Comparison of ENCODE assay signal across 8 mouse cellular contexts in genomic region chr8:111090126-111090525, GRCm38 (mm10). TPM values are rescaled to one million over a fixed set of nuclear protein-coding genes. Genes with fewer than 3 reads are reported as not detected.
DNase-seq lines count a peak whose midpoint lies in the region; ATAC-seq lines count a peak whose summit lies in the region.

No protein-coding gene starts in this region.

- H3K9ac ChIP-seq in heart, embryonic 12.5 days, result no peak overlapping the region

- H3K4me1 ChIP-seq in heart, embryonic 12.5 days (replicated peaks), result peaks cover 4% of the 10 kb centered on the region

- H3K9me3 ChIP-seq in heart, embryonic 12.5 days (replicated peaks), result no peaks in the 10 kb centered on the region

- H3K27me3 ChIP-seq in heart, embryonic 12.5 days (replicated peaks), result no peaks in the 10 kb centered on the region

- H3K36me3 ChIP-seq in heart, embryonic 12.5 days, result no peaks in the 10 kb centered on the region

- H3K4me2 ChIP-seq in heart, embryonic 12.5 days, result no peak overlapping the region

- no peak for ATAC-seq in heart, embryonic 12.5 days (ENCODE audit: insufficient number of reproducible peaks, low FRiP score)
- peak; percentile 40 for ATAC-seq in activated CD4-positive, CD25-positive, alpha-beta regulatory T cell, adult 4 months

- DNase-seq in heart, adult 11 months, result peak; percentile 93
- peak; percentile 79 to 90 for DNase-seq in cerebellum, postnatal 25 days
- peak; percentile 35 to 49 for DNase-seq in heart, adult 9 months (ENCODE audit: low spot score in 2 of 2)
- DNase-seq in left cerebral cortex, adult 11 months (ENCODE audit: low spot score), result peak; percentile 37
- peak; percentile 79 for DNase-seq in mesoderm, embryonic 11.5 days (ENCODE audit: low read depth, low spot score)
- DNase-seq in spleen, postnatal 10 days (ENCODE audit: low spot score in 2 of 2), result peak; percentile 75 to 90

- H3K27ac ChIP-seq in heart, embryonic 12.5 days (ENCODE audit: poor library complexity, severe bottlenecking), result no peak overlapping the region

- no peak overlapping the region for H3K4me3 ChIP-seq in heart, embryonic 12.5 days

- 1% methylated on average over 2 of the region's 2 CpGs for WGBS in heart, embryonic 12.5 days

RNA-seq across cellular contexts. Expression of gene Clec18a, which starts 2.1 kb away (rescaled TPM):
- polyA plus RNA-seq in heart, embryonic 12.5 days (2016; fragmentation: Nextera tagmentation; extraction: Ambion mirVana), result not detected in 2 replicates
- polyA plus RNA-seq in activated CD4-positive, CD25-positive, alpha-beta regulatory T cell, adult 4 months (2017; shearing (Covaris generic)), result not detected

RNA-seq across cellular contexts. Expression of gene Pdpr, which starts 4.3 kb away (rescaled TPM):
- polyA plus RNA-seq in heart, embryonic 12.5 days (2016; fragmentation: Nextera tagmentation; extraction: Ambion mirVana), result 16.2 and 18.1 TPM in 2 replicates
- 1 to 10 TPM; 8.0 to 8.6 TPM for polyA plus RNA-seq in activated CD4-positive, CD25-positive, alpha-beta regulatory T cell, adult 4 months (2017; shearing (Covaris generic))

RNA-seq across cellular contexts. Expression of gene Exosc6, which starts 34.0 kb away (rescaled TPM):
- polyA plus RNA-seq in heart, embryonic 12.5 days (2016; fragmentation: Nextera tagmentation; extraction: Ambion mirVana), result 10.9 and 11.6 TPM in 2 replicates
- polyA plus RNA-seq in activated CD4-positive, CD25-positive, alpha-beta regulatory T cell, adult 4 months (2017; shearing (Covaris generic)), result not detected

RNA-seq across cellular contexts. Expression of gene Aars, which starts 57.2 kb away (rescaled TPM):
- polyA plus RNA-seq in heart, embryonic 12.5 days (2016; fragmentation: Nextera tagmentation; extraction: Ambion mirVana), result 49.3 and 52.3 TPM in 2 replicates
- polyA plus RNA-seq in activated CD4-positive, CD25-positive, alpha-beta regulatory T cell, adult 4 months (2017; shearing (Covaris generic)), result 10 to 100 TPM; 14.0 to 20.3 TPM

RNA-seq across cellular contexts. Expression of gene Ddx19b, which starts 58.6 kb away (rescaled TPM):
- polyA plus RNA-seq in heart, embryonic 12.5 days (2016; fragmentation: Nextera tagmentation; extraction: Ambion mirVana), result 5.4 and 5.7 TPM in 2 replicates
- 1 to 10 TPM; 6.5 to 8.2 TPM for polyA plus RNA-seq in activated CD4-positive, CD25-positive, alpha-beta regulatory T cell, adult 4 months (2017; shearing (Covaris generic))

Comparison
In these comparisons a context has a peak if more than half of its experiments do, and no peak if none do; other contexts are left out.
1. DNase-seq: peak in every context shown above with its lines; median percentile 93 in heart, adult 11 months; 84 in cerebellum, postnatal 25 days; 82 in spleen, postnatal 10 days; 79 in mesoderm, embryonic 11.5 days; 42 in heart, adult 9 months; 37 in left cerebral cortex, adult 11 months.
2. RNA of gene Exosc6, which starts 34.0 kb away (polyA plus RNA-seq): 10.9 to 11.6 TPM in heart, embryonic 12.5 days; not detected in activated CD4-positive, CD25-positive, alpha-beta regulatory T cell, adult 4 months; every median in the first group is over 10 times any median in the second.